Mouse (Mus musculus): ENCODE measurements at regions not wholly inside any gene's neighbourhood (a gene's known extent, or its start where the extent isn't known, plus 50 kb on each side); places are given as distances from the start of the nearest gene placed in this dataset.

DNA sequence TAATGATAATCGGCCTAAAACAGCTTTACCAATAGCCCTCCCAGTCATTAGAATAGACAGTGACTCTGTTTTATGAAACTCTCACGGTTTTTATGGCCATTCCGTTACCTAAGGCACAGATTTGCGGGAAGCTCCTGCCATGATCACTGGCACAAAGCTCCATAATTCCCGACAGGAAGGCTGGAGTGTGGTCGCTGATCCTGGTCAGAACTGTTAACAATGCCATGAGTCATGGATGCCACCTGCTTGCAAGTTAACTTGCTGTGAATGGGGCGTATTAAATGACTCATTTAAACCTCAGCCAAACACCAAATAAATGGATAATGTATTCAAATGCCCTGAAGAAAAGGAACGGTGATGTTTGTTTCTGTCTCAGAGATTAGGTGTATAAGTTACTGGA lies 559.9 kb upstream of the Map3k7 start:
- no peak for DNase-seq

- no peak for DNase-seq
Measured at GRCm38 (mm10) chr4:31404840-31405714, 558.8 kb upstream of the Map3k7 start.

GRCm38 (mm10) chr4:31410157-31410556 lies 553.7 kb upstream of the Map3k7 start:
- DNase-seq = no peak

DNA sequence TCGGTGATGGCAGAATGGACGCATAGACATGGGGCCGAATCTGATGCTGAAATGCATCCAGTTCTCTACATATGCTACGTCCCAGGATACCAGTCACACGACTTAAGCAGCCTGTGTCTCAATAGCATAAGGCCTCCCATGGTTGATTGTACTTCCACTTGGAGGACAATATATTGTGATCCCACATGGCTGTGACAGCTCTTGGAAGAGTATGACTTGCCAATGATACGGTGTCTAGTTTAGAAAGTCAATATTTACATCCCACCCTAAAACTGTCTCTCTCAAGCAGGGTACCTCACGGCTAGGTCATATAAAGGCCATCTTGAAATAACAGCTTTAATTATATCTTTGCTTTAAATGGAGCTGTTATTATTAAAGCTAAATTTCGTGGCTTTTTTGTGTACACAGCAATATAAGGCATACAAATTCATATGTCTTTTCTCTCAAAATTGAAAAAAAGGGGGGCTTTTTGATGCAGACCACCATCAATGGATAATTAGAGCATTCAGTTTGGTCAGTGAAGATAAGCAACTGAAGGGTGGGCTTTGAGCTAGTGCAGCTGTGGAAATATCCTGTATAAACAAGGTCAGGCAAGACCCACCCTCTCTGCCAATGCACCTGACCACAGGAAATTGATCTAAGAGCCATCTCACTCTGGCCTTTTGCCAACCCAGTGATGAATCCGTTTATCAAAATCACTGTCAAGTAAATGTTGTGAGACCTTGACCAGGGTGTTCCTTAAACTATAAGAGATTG lies 551.9 kb upstream of the Map3k7 start:
- no peak for DNase-seq

DNA sequence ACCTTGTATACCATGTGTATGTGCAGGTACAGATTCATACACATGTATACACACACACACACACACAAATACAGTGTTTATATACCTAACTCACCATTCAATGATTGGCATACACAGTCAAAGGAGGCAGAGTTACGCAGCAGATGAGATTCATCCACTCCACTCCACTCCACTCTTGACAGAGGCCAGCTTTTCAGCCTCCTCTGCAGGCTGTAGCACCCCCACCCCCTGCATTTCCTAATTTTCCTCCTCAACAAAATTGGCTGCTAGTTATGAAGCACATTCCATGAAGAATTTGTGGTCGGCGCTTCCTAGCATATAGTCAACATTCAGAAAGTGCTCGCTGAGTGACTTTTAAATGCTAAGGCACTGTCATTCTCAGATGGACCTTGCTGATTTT lies 546.7 kb upstream of the Map3k7 start:
- no peak for DNase-seq

DNA sequence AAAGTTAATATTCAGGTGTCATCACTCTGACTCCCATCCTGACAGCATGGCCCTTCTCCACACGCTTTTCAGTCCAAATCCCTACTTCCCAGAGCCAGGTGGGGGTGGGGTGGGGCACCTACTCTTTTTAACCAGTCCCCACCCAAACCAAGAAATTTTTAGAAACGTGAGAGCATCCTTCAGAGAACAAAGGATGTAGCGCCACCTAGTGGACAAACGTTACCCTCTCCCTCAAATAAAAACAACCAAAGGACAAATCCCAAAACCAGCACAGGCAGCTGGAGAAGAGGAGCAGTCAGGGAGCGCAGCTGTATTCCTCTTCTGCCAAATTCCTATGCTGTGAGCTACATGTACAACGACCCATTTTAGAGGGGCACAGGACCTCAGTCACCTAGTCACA lies 544.7 kb upstream of the Map3k7 start:
- DNase-seq = peak in 1 of 2 experiments; percentile 71

- no peak for DNase-seq
Measured at GRCm38 (mm10) chr4:31420167-31420566, 543.7 kb upstream of the Map3k7 start.

DNA sequence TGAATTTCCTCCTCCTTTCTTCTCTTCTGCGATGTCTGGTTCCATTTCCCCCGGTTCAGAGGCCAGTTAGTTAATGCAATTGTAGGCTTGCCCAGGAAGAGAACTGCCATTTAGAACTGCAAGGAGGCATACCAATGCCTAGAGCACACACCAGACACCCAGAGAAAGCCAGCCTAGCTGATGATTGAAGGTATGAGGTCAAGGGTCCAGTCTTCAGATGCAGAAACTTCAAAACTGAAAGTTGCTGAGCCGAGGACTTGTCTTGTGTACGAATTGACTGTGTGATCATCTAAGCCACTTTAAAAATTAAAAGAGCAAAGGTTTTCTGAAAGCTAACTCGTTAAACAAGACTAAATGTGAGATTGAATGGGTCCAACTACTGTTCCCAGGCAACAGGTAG lies 542.5 kb upstream of the Map3k7 start:
- peak in 1 of 2 experiments; percentile 14 for DNase-seq

- no peak for DNase-seq
Measured at GRCm38 (mm10) chr4:31425135-31425534, 538.8 kb upstream of the Map3k7 start.

DNA sequence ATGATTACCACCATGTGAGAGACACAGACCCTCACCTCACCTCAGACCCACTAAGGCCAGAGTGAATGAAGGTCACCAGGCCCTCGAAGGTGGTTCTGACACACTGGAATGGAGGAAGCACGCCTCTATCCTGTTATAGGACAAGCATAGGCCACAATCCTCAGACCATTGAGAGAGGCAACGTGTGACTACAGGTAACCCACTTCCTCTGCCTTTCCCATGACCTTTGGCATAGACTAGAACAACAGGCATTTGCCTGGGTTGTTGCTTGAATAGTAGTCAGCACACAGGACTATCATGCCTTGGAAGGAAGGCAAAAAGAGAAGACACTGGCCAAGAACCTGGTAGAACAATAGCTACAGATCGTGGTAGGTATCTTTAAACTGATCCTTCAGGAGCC lies 538.2 kb upstream of the Map3k7 start:
- DNase-seq = no peak

DNA sequence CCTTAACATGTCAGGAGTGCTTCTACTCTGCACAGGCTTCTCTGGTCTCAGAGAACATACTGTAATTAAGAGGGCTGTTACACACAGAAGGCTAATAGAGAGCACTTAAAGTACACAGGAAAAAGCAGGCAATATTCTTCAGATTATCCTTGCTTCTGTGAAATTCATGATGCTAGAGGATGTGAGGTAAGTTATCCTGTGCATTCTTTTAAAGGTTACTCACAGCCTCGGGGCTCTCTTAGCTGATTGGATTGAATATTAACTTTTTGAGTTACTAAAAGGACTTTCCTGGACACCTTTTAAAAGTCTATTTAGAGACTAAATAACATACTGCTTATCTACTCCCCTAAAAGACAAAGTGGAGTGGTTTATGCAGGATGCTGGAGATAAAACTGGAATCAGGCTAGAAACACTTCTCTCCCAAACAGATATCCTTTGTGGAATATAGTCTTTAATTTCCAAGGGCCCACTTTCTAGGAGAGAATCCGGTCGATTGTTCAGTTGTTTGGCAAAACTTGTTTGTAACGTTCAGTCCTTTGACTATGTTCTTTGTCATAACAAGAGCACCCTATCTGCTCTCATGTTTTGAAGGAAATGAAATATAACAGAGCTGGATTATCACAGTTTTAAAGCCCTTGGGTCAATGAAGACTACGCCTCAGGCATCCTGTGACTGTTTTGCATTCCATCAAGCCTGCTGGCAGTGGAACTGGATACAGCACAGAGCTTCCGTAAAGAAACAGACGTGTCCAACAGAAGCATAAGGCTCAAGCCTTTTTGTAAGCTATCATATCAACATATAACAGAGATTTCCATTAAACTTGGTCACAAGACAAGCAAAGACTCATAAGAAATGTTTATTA lies 537.5 kb upstream of the Map3k7 start:
- DNase-seq = no peak

GRCm38 (mm10) chr4:31433943-31434342 lies 530.0 kb upstream of the Map3k7 start:
- no peak for DNase-seq

DNA sequence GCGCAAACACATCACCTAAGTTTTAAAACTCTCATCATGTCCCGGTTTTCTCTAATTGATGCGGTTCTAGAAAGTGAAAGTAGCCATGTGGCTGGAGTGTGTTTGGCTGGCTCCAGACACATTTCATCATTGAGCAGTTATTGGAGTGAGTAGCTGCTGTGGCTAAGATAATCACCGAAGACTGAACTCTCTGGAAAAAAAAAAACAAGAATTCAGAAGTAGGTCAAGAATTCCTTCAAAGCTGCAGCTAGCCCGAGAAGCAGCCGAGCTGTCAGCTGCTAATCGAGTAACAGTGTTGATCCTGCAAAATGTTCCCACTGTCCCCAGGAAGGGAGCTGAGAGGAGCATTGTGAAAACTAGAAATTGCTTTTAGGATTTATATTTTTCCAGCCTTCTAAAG lies 509.0 kb upstream of the Map3k7 start:
- DNase-seq = no peak

DNA sequence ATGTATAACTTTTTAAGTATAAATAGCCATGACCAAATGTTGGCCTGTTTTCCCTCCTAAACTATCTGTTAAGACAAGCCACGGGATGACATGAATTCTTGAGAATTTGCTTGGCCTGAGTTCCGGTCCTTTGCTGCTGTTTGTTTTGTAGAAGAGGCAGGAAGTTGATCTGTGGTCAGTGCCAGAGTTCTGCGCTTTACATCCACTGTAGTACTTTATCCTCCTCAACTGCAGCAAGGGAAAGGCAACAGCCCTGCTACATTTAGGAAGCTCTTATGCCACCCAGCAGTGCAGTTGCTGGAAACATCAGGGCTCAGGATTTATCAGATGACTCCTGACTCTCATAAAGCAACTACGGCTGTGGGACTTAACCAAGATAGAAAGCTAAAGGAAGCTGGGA lies 508.4 kb upstream of the Map3k7 start:
- peak in 1 of 2 experiments; percentile 4 for DNase-seq

GRCm38 (mm10) chr4:31462456-31462855 lies 501.4 kb upstream of the Map3k7 start:
- no peak for DNase-seq

- no peak for DNase-seq
Measured at GRCm38 (mm10) chr4:31463130-31463698, 500.7 kb upstream of the Map3k7 start.

DNA sequence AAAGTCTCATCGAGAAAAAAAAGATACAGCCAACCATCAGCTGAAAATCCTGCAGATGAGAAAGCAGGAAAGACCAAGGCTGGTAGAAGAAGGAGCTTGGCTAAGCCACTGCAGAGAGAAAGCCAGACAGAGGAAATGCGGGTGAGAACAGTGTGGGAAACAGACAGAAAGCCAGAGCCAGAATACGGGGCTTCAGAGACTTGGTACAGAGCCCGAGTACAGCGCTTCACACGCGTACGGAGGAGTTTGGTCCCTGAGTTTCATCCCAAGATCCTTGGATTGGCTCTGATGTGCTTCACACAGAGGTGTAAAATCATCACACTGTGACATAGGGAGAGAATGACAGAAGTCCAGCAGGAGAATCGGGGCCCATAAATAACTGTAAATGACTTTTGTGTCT lies 495.6 kb upstream of the Map3k7 start:
- no peak for DNase-seq

DNA sequence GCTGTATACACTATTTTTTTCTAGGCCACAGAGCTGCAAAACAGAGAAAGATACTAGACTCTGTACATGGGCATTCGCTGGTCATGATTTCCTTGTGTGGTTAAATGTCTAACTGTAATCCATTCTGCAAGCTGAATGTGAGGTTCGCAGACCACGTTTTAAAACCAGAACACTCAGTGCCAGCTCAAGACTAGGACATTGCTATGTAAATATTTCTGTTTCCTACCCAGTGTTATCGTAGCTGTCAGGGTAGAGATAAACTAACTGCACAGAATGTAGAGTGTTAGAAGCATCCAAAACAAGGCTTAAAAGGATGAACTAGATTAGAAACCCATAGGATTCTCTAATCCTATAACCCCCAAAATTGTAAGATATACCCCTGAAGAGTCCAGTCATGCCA lies 494.1 kb upstream of the Map3k7 start:
- no peak for DNase-seq

DNA sequence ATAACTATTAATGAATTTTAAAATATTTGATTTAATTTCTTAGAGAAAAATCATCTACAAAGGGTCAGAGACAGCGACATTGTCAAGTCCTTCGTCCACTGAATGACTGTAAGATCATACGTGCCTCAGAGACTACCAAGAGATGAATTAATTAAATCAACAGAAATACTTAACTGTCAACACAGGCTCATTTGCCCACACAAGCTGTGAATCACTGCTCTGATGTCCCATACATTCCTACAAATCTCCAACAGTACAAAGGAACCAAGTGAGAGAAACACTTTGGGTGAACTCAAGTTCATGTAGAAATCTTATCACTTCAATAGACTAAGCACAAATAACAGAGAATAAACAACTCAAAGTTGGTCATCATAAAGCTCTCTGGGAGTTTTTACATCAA lies 471.4 kb upstream of the Map3k7 start:
- no peak for DNase-seq

DNA sequence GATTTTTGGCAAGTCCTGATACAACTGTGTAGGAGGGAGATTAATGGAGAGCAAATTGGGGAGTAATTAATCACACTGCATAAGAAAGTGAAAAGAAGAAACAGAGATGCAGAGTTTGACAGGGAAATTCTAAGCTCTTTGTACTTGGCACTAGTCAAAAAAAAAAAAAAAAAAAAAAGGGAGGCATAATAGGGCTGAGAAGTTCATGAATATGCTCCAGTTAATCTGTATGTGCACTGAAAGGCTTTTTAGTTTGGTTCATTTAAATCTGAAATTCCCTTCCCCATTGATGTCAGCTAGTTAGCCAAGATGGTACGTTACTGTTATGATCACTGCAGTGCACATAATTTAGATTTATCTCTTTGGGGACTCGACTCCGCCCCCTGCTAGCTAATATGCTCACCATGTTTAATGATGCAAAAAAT lies 470.8 kb upstream of the Map3k7 start:
- no peak for DNase-seq

DNA sequence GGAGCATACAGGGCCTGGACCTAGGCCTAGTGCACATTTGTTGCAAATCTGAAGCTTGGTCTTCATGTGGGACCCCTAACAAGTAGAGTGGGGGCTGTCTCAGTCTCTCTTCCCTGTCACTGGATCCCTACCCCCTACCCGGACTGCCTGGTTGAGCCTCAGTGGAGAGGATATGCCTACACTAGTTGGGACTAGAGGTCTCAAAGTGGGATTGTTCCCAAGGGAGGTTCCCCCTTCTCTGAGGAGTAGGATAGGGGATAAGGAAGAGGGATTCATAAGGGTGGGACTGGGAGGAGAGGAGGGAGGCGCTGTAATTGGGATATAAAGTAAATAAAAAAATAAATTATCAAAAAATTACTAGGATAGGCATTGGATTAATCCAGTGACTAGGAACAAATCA lies 464.0 kb upstream of the Map3k7 start:
- no peak for DNase-seq

DNA sequence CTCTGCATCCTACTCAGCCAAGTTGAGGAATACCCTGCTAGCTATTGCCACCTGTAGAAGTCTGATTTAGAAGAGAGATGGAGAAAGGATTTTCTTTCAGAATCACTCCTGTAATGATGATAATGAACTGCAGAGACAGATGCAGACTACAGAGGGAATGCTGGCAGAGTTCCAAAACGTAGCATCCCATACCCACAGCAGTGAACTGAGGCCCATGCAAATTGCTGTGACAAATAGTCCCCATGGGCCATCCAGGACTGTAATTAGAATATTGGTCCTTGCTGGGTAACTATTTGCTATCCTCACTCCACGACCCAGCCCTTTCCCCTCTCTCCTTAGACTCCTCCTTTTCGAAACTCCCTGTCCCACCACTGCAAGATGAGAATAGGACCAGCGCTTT lies 463.5 kb upstream of the Map3k7 start:
- DNase-seq = no peak
